Mouse (Mus musculus) heart, embryonic 11.5 days (tissue): ENCODE results near the gene Rtp2. TPM values are rescaled to one million over a fixed set of nuclear protein-coding genes. Genes with fewer than 3 reads are reported as not detected.

ENCODE experiments used
- ATAC-seq: fragments of 200-750 bp; cut with Nextera tagmentation; replicated peaks from 2 replicates; pipeline ENCODE4 v1.8.0; 2017; ENCODE audit warnings: moderate library complexity; ENCODE audit not compliant: insufficient number of reproducible peaks, low FRiP score, low TSS enrichment
- H3K27ac ChIP-seq: fragments of 300-500 bp; sonication (generic); 2 replicates; pipeline ENCODE4 v1.5.1; 2014; ENCODE audit warnings: mild to moderate bottlenecking, low read depth, low read length
- H3K27me3 ChIP-seq: fragments of 300-500 bp; sonication (generic); 2 replicates; pipeline ENCODE4 v1.6.1; 2014; ENCODE audit warnings: mild to moderate bottlenecking, low read length, mixed read lengths; ENCODE audit not compliant: control insufficient read depth, insufficient read depth
- H3K36me3 ChIP-seq: fragments of 300-500 bp; sonication (generic); 2 replicates; pipeline ENCODE4 v1.6.1; 2014; ENCODE audit warnings: mild to moderate bottlenecking, low read length, moderate library complexity, mixed read lengths; ENCODE audit not compliant: control insufficient read depth, insufficient read depth
- H3K4me1 ChIP-seq: fragments of 300-500 bp; sonication (generic); 2 replicates; pipeline ENCODE4 v1.6.1; 2014; ENCODE audit warnings: low read length; ENCODE audit not compliant: control insufficient read depth, insufficient read depth
- H3K4me2 ChIP-seq: fragments of 300-500 bp; sonication (generic); 2 replicates; pipeline ENCODE4 v1.6.1; 2014; ENCODE audit warnings: mild to moderate bottlenecking, moderate library complexity
- H3K4me3 ChIP-seq: fragments of 300-500 bp; sonication (generic); 2 replicates; pipeline ENCODE4 v1.5.1; 2014; ENCODE audit warnings: low read depth, low read length
- H3K9ac ChIP-seq: fragments of 300-500 bp; sonication (generic); 2 replicates; pipeline ENCODE4 v1.6.1; 2014; ENCODE audit warnings: mild to moderate bottlenecking, low read depth, low read length, moderate library complexity
- H3K9me3 ChIP-seq: fragments of 300-500 bp; sonication (generic); replicated peaks from 2 replicates; pipeline ENCODE4 v1.6.1; 2016; ENCODE audit warnings: low read length; ENCODE audit not compliant: control insufficient read depth
- WGBS: fragments of 180-500 bp; shearing (Covaris S2); extraction: QIAGEN DNeasy Blood & Tissue Kit; methylation state at CpG from one replicate; pipeline ENCODE4 v1.1.7; 2014; ENCODE audit not compliant: insufficient replicate concordance; 5-methylcytosine and 5-hydroxymethylcytosine counted together
- polyA plus RNA-seq: library from polyadenylated mRNA; unstranded; fragments of >200 nt; fragmentation: Nextera tagmentation; extraction: Ambion mirVana; gene quantifications from 2 replicates; pipeline ENCODE4 v1.2.1, GENCODE M21; 2014

Gene Rtp2
- polyA plus RNA-seq, 1 experiment from 2014 or later = not detected

GRCm38 (mm10) chr16:23890636-23891035, 41.6 kb downstream of the Rtp2 start, which contains the start of gene Sst:
Gene Sst (minus strand): TSS chr16:23890958.
- H3K36me3 ChIP-seq = no peaks in the 10 kb centered on the region
- no peaks in the 10 kb centered on the region for H3K9me3 ChIP-seq
- H3K4me2 ChIP-seq = no peak within 1 kb of the TSS
- H3K27me3 ChIP-seq = peaks cover 28% of the 10 kb centered on the region
- no peak within 1 kb of the TSS for H3K27ac ChIP-seq
- no peak within 1 kb of the TSS for H3K4me3 ChIP-seq
- H3K9ac ChIP-seq = no peak within 1 kb of the TSS
- ATAC-seq = no peak
- H3K4me1 ChIP-seq = no peaks in the 10 kb centered on the region
- WGBS = 8% methylated on average over 26 of the region's 26 CpGs

GRCm38 (mm10) chr16:23890151-23890550, 42.0 kb downstream of the Rtp2 start:
- WGBS = 8% methylated on average over 9 of the region's 9 CpGs

GRCm38 (mm10) chr16:23887910-23888579, 44.1 kb downstream of the Rtp2 start:
- Histone ChIP-seq H3K4me2 (no peak overlapping the region), H3K4me1 (no peaks in the 10 kb centered on the region), H3K27me3 (peaks cover 28% of the 10 kb centered on the region), H3K27ac (no peak overlapping the region), H3K9me3 (no peaks in the 10 kb centered on the region), H3K36me3 (no peaks in the 10 kb centered on the region), H3K4me3 (no peak overlapping the region), H3K9ac (no peak overlapping the region)
- no peak for ATAC-seq
- 71% methylated on average over 10 of the region's 10 CpGs for WGBS

More at GRCm38 (mm10) chr16:23890151-23890550, 42.0 kb downstream of the Rtp2 start:
- Histone ChIP-seq H3K4me2 (no peak overlapping the region), H3K36me3 (no peaks in the 10 kb centered on the region), H3K9me3 (no peaks in the 10 kb centered on the region), H3K4me3 (no peak overlapping the region), H3K27me3 (peaks cover 28% of the 10 kb centered on the region), H3K9ac (no peak overlapping the region), H3K27ac (no peak overlapping the region), H3K4me1 (no peaks in the 10 kb centered on the region)
- ATAC-seq = no peak

GRCm38 (mm10) chr16:23885098-23885497, 47.1 kb downstream of the Rtp2 start:
- Histone ChIP-seq H3K36me3 (no peaks in the 10 kb centered on the region), H3K27me3 (peaks cover 4% of the 10 kb centered on the region), H3K4me2 (no peak overlapping the region), H3K4me1 (no peaks in the 10 kb centered on the region), H3K4me3 (no peak overlapping the region), H3K27ac (no peak overlapping the region), H3K9me3 (no peaks in the 10 kb centered on the region), H3K9ac (no peak overlapping the region)
- 80% methylated on average over 12 of the region's 12 CpGs for WGBS
- no peak for ATAC-seq

Other genes with a start within 250 kb of the Rtp2 start
- gene Sst, start 41.4 kb downstream of the Rtp2 start, polyA plus RNA-seq = 1.3 and 1.5 TPM in 2 replicates
- gene Gm37419, start 56.1 kb upstream of the Rtp2 start, polyA plus RNA-seq = not detected in 2 replicates
- gene Bcl6, start 56.5 kb upstream of the Rtp2 start, polyA plus RNA-seq = 0.27 and 0.40 TPM in 2 replicates